Mouse (Mus musculus): ENCODE measurements around the gene Rab12.
A peak's percentile ranks its signal among the peaks of the same experiment; 100 is the strongest.

GRCm38 (mm10) chr17:66523396-66523795 is 3.9 kb upstream of the Rab12 start:
- TF ChIP-seq MYOG (IDR thresholded peaks at IDR 0.05; ENCODE audit: control insufficient read depth, extremely low read depth, insufficient read length) (no peak), MYOD1 (IDR thresholded peaks at IDR 0.05; ENCODE audit: control insufficient read depth, insufficient read length, low read depth) (peak; percentile 31), CEBPB (IDR thresholded peaks at IDR 0.05; ENCODE audit: low read depth) (no peak)

Data from C2C12 (cell line).